Mouse (Mus musculus): ENCODE measurements around the gene Mybbp1a. TPM values are rescaled to one million over a fixed set of nuclear protein-coding genes. Genes with fewer than 3 reads are reported as not detected.
A peak's percentile ranks its signal among the peaks of the same experiment; 100 is the strongest.

Gene Mybbp1a
- total RNA-seq, 2 experiments from 2014 or later, result 58.7 to 62.8 TPM

DNA sequence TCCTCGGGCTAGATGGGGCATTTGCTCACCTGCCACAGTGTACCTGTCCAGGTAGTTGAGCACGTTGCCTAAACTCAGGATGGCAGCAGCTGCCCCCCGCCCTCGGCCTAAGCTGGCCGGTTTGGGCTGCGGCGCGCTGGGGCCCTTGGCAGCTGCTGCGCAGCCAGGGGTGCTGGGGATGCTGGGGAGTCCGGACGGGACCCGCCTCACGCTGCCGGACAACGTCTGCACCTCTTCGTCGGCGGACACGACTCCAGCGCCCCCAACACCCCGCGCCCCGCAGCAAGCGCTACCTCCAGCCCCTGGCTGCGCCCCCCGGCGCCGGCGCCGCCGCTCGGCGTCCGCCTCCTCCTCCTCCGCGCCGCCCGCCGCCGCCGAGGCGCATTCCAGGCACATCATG is 48.2 kb downstream of the Mybbp1a start:
- intact Hi-C loops (cut with DNase I; ENCODE audit: low total_unique reads), result loop anchor here (5.0 kb wide), 1 partner anchor 37 kb away; no protein-coding TSS in a partner anchor

DNA sequence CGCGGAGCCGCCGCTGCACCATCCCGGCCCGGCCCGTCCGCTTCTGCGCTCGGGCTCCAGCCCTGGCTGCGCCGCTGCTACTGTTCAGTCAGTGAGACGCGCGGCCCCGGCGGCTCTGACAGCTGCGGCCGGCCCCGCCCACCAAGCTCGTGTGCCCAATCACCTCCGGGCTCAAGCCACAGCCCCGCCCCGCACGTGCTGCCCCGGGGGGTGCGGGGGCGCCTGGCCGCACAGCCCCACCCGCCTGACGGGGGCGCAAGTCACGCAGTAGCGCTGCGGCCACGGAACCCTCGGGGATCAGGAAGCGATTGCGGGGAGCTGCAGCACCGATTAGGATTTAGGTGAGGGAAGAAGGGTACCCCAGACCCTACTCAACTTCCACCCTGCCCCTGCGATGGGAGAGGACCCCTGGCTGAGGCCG is 48.7 kb downstream of the Mybbp1a start, which contains the start of gene Spns2:
Gene Spns2, minus strand, starts transcription at position 24 of the 421 bp plus-strand sequence.
- peak; percentile 93 for DNase-seq
- intact Hi-C loops (cut with DNase I; ENCODE audit: low total_unique reads), result loop anchor here (5.0 kb wide), 2 partner anchors 38 to 72 kb away; no protein-coding TSS in a partner anchor

More for the DNA sequence above, 48.2 kb downstream of the Mybbp1a start:
- no peak for DNase-seq

DNA sequence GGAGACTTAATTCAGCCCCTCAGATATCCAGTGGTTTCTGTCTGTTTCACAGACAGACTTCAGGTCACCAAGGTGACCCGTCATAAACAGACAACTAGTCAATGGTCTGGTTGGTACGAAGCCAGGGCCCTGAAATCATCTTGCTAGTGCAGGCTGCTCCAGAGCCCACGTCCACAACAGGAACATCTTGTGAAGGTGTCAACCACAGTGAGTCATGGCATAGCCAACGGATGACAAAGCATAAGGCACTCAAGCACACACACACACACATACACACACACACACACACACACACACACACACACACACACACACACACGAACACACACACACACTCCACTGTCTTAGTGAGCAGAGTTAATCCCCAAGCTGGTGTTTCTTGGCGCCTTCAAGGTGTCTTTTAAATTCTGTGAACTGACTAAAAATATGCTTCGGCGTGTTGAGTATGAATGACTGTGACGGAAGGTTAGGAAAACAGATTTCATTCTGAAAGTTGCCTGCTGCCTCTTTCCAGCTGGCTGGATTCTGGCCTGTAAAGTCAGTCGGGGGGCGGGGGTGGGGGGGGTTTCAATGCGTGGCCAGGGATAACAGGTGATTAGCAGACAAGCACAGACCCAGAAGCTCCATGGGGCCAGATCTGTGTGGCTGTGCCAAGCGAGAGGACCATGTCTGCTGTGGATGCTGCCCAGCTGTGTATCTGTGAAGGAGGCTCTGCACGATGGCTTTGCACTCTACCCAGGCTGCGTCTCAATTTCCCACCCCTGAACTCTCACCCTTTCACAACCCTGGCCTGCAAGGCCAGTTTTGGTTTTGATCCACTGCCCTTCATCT is 50.2 kb downstream of the Mybbp1a start:
- DNase-seq, result no peak
- intact Hi-C loops (cut with DNase I; ENCODE audit: low total_unique reads), result loop anchor here (5.0 kb wide), 1 partner anchor 71 kb away; no protein-coding TSS in a partner anchor

DNA sequence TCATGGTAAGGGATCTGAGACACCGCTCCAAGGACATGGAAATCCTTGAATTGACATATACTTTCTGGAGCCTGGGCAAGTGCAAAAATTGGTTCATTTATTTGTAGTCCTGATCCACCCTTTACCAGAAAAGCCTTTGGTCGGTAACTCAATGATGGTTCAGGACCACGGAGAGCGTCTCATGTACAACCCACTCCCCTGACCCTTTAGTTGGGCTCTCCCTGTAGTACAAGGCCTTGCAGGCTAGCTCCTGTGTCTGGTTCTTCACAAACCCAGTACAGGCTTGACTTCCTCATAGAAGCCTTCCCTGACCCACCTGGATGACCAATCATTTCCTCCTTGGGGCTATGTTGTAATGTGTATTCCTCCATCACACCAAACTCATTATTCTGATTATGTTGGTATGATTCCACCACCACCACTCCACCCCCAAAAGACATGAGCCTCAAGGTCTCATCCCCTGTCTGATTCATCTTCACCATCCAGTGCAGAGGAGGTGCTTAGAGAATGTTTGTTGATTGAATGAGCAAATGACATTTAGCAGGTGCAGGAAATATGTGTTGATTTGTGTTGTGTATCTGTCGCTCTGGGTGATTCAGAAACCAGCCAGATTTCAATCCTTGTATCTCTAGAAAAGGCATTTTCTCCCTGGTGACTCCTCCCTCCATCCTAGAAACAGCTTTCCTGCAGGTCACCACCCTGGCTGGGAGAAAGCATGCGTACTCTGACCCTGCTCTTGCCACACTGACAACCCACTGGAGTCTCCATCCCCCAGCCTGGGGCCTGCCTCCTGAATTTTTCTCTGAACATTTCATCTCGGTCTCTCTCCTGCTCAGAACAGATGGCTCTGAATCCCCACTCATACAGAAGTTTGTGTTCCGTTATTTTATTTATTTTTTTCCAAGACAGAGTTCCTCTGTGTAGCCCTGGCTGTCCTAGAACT is 53.2 kb downstream of the Mybbp1a start:
- no peak for DNase-seq
- intact Hi-C loops (cut with DNase I; ENCODE audit: low total_unique reads), result loop anchor here (5.0 kb wide), 1 partner anchor 68 kb away; no protein-coding TSS in a partner anchor

DNA sequence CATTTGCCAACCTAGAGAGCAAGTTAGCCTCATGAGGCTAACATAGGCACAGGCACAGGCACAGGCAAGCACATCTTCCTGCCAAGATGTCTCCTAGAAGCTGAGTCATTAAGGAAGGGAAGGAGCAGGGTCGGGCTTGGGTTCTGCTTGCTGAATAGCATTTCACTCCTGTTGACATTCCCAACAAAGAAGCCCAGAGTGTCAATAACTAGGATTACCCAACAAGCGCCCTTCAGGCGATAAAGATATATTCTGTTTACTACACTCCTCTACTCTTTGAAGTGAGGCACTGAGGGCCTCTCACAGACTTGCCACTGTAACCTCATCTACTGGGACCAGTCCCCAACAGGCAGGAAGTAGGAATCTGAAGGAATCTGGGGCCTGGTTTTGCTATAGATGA is 54.9 kb downstream of the Mybbp1a start:
- DNase-seq, result no peak
- intact Hi-C loops (cut with DNase I; ENCODE audit: low total_unique reads), result no loop called here

DNA sequence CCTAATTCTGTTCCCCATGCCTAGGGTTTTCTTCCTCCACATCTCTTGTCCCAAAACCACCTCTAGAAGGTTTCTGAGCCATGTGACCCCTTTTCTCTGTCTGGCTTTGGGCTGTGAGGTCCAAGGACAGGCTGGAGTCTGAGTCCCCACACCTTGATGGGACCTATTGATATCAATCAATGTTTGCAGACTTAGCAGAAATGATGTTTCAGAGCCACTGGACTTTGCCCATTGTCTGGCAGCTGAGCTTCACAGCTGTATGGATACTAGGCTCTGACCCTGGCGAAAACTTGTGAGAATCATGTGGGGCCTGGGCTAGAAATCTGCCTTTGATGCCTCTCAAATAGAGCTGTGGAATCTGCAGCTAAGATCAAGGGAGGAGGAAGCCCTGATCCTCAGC is 55.6 kb downstream of the Mybbp1a start:
- intact Hi-C loops (cut with DNase I; ENCODE audit: low total_unique reads), result no loop called here
- no peak for DNase-seq

DNA sequence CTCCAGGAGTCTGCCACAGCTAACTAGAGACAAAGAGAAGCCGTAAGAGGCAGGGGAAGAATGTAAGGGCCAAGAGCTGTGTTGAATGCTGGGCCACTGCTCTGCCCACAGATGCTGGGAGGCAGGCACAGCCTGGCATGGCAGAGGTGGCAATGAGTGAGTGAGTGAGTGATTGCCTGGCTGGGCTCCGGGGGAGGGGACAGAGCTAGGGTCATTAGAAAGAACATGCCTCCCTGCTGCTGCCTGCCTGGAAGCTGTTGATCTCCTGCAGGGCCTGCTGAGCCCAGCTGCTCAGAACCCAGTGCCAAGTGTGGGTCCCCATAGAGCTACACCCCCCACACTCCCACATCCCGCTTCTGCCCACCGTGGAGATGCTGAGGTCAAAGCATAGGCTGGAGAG is 56.2 kb downstream of the Mybbp1a start:
- intact Hi-C loops (cut with DNase I; ENCODE audit: low total_unique reads), result no loop called here
- DNase-seq, result no peak

DNA sequence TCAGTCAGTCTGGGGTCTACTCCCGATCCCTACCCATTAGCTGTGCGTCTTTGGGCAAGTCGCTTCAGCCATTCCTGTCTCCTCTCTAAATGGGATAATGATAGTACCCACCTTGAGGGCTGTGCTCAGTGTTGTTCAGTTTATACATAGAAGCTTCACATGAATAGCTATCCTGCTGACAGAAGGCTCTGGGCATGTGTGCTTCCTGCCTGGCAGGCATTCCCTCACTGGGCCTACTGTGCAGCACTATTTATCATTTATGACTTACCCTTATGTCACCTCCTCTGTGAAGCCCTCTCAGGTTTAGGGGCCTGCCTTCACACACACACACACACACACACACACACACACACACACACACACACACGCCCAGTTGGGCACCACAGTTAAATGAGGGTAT is 59.0 kb downstream of the Mybbp1a start:
- DNase-seq, result no peak
- intact Hi-C loops (cut with DNase I; ENCODE audit: low total_unique reads), result no loop called here

Other genes with a start within 250 kb of the Mybbp1a start
- under 1 TPM; 0.08 to 0.13 TPM for gene Gm43951, start 234.5 kb upstream of the Mybbp1a start, total RNA-seq (2021)
- 1 to 10 TPM; 1.7 to 2.2 TPM for gene 4933427D14Rik, start 233.9 kb upstream of the Mybbp1a start, total RNA-seq (2021)
- 10 to 100 TPM; 32.1 to 33.0 TPM for gene Txndc17, start 233.8 kb upstream of the Mybbp1a start, total RNA-seq (2021)
- 1 to 10 TPM; 6.3 to 6.7 TPM for gene Med31, start 225.8 kb upstream of the Mybbp1a start, total RNA-seq (2021)
- gene Slc13a5, start 174.1 kb upstream of the Mybbp1a start, total RNA-seq (2021), result under 1 TPM; 0.14 to 0.31 TPM
- 1 to 10 TPM; 6.4 to 6.6 TPM for gene Xaf1, start 139.7 kb upstream of the Mybbp1a start, total RNA-seq (2021)
- gene Fbxo39, start 126.9 kb upstream of the Mybbp1a start, total RNA-seq (2021), result not detected
- gene Tekt1, start 78.9 kb upstream of the Mybbp1a start, total RNA-seq (2021), result under 1 TPM; 0.78 TPM
- 100 to 1,000 TPM; 160 to 162 TPM for gene Smtnl2, start 29.6 kb upstream of the Mybbp1a start, total RNA-seq (2021)
- under 1 TPM; 0.18 to 0.38 TPM for gene Ggt6, start 5.8 kb upstream of the Mybbp1a start, total RNA-seq (2021)
- gene Spns2, start 48.5 kb downstream of the Mybbp1a start, total RNA-seq (2021), result 10 to 100 TPM; 11.4 to 14.7 TPM
- gene Spns3, start 109.2 kb downstream of the Mybbp1a start, total RNA-seq (2021), result under 1 TPM in 1 of 2 experiments, not detected in 1; 0.10 TPM
- 10 to 100 TPM; 55.2 to 55.7 TPM for gene Ube2g1, start 165.9 kb downstream of the Mybbp1a start, total RNA-seq (2021)
- gene Ankfy1, start 248.7 kb downstream of the Mybbp1a start, total RNA-seq (2021), result 10 to 100 TPM; 10.6 to 13.1 TPM

All from gastrocnemius, postnatal 14 days (tissue).